Mouse (Mus musculus): Measurements from ENCODE around the gene Cygb. TPM values are rescaled to one million over a fixed set of nuclear protein-coding genes. Genes with fewer than 3 reads are reported as not detected.
A peak's percentile ranks its signal among the peaks of the same experiment; 100 is the strongest.

Gene Cygb
- polyA plus RNA-seq, 1 experiment from 2014 or later, result 7.1 TPM

- H3K27me3 ChIP-seq, result peaks cover 50% of the 10 kb centered on the region
- no peaks in the 10 kb centered on the region for H3K36me3 ChIP-seq
- H3K4me2 ChIP-seq, result peak overlapping the region; percentile 95
- peak overlapping the region; percentile 55; the same call in 1 of the 2 replicates for H3K4me3 ChIP-seq
- peaks cover 63% of the 10 kb centered on the region for H3K4me1 ChIP-seq
- ATAC-seq (ENCODE audit: insufficient number of reproducible peaks, insufficient read depth, low FRiP score, low TSS enrichment, low read depth), result no peak
- 0 out of 2 replicates have a peak overlapping the region, but pooled peaks have one; percentile 32 for H3K9ac ChIP-seq
- 49% methylated on average over 25 of the region's 25 CpGs for WGBS
- H3K27ac ChIP-seq, result no peak overlapping the region
- H3K9me3 ChIP-seq, result no peaks in the 10 kb centered on the region
Measured at GRCm38 (mm10) chr11:116652330-116653098, 1.6 kb downstream of the Cygb start.

- WGBS, result 70% methylated on average over 8 of the region's 8 CpGs
- Histone ChIP-seq H3K9me3 (no peaks in the 10 kb centered on the region), H3K4me1 (peaks cover 67% of the 10 kb centered on the region), H3K4me3 (no peak overlapping the region), H3K36me3 (no peaks in the 10 kb centered on the region), H3K9ac (no peak overlapping the region), H3K27ac (no peak overlapping the region), H3K4me2 (no peak overlapping the region), H3K27me3 (peaks cover 50% of the 10 kb centered on the region)
- no peak for ATAC-seq (ENCODE audit: insufficient number of reproducible peaks, insufficient read depth, low FRiP score, low TSS enrichment, low read depth)
Measured at GRCm38 (mm10) chr11:116651339-116651738, 2.8 kb downstream of the Cygb start.

- H3K4me1 ChIP-seq, result peaks cover 72% of the 10 kb centered on the region
- H3K27me3 ChIP-seq, result peaks cover 50% of the 10 kb centered on the region
- 76% methylated on average over 8 of the region's 8 CpGs for WGBS
Measured at GRCm38 (mm10) chr11:116650811-116651210, 3.3 kb downstream of the Cygb start.

GRCm38 (mm10) chr11:116649711-116650337, 4.3 kb downstream of the Cygb start:
- H3K4me1 ChIP-seq, result peaks cover 79% of the 10 kb centered on the region
- no peak overlapping the region for H3K4me3 ChIP-seq

More at GRCm38 (mm10) chr11:116650811-116651210, 3.3 kb downstream of the Cygb start:
- no peak for ATAC-seq (ENCODE audit: insufficient number of reproducible peaks, insufficient read depth, low FRiP score, low TSS enrichment, low read depth)
- Histone ChIP-seq H3K9ac (no peak overlapping the region), H3K4me2 (no peak overlapping the region), H3K27ac (no peak overlapping the region), H3K4me3 (no peak overlapping the region), H3K9me3 (no peaks in the 10 kb centered on the region), H3K36me3 (no peaks in the 10 kb centered on the region)

GRCm38 (mm10) chr11:116648976-116649375, 5.1 kb downstream of the Cygb start:
- no peak for ATAC-seq (ENCODE audit: insufficient number of reproducible peaks, insufficient read depth, low FRiP score, low TSS enrichment, low read depth)
- H3K27me3 ChIP-seq, result peaks cover 39% of the 10 kb centered on the region
- peaks cover 78% of the 10 kb centered on the region for H3K4me1 ChIP-seq
- no peak overlapping the region for H3K4me3 ChIP-seq
- 70% methylated on average over 10 of the region's 10 CpGs for WGBS
- no peaks in the 10 kb centered on the region for H3K36me3 ChIP-seq
- peak overlapping the region; percentile 49 for H3K9ac ChIP-seq
- peak overlapping the region; percentile 78; the same call in 1 of the 2 replicates for H3K27ac ChIP-seq
- no peak overlapping the region for H3K4me2 ChIP-seq
- no peaks in the 10 kb centered on the region for H3K9me3 ChIP-seq

More at GRCm38 (mm10) chr11:116649711-116650337, 4.3 kb downstream of the Cygb start:
- no peak overlapping the region for H3K27ac ChIP-seq
- H3K9me3 ChIP-seq, result no peaks in the 10 kb centered on the region
- peaks cover 47% of the 10 kb centered on the region for H3K27me3 ChIP-seq
- H3K36me3 ChIP-seq, result no peaks in the 10 kb centered on the region
- 88% methylated on average over 13 of the region's 13 CpGs for WGBS
- H3K4me2 ChIP-seq, result no peak overlapping the region
- 0 out of 2 replicates have a peak overlapping the region, but pooled peaks have one; percentile 2 for H3K9ac ChIP-seq
- no peak for ATAC-seq (ENCODE audit: insufficient number of reproducible peaks, insufficient read depth, low FRiP score, low TSS enrichment, low read depth)

GRCm38 (mm10) chr11:116648213-116648921, 5.7 kb downstream of the Cygb start:
- Histone ChIP-seq H3K4me2 (0 out of 2 replicates have a peak overlapping the region, but pooled peaks have one; percentile 2), H3K27ac (peak overlapping the region; percentile 78), H3K9ac (peak overlapping the region; percentile 49), H3K4me3 (no peak overlapping the region), H3K4me1 (peaks cover 79% of the 10 kb centered on the region), H3K9me3 (no peaks in the 10 kb centered on the region), H3K36me3 (no peaks in the 10 kb centered on the region), H3K27me3 (peaks cover 34% of the 10 kb centered on the region)
- ATAC-seq (ENCODE audit: insufficient number of reproducible peaks, insufficient read depth, low FRiP score, low TSS enrichment, low read depth), result no peak
- WGBS, result 39% methylated on average over 18 of the region's 18 CpGs

GRCm38 (mm10) chr11:116647340-116647991, 6.6 kb downstream of the Cygb start:
- 24% methylated on average over 11 of the region's 11 CpGs for WGBS
- H3K36me3 ChIP-seq, result no peaks in the 10 kb centered on the region
- H3K4me1 ChIP-seq, result peaks cover 70% of the 10 kb centered on the region
- H3K27me3 ChIP-seq, result peaks cover 24% of the 10 kb centered on the region
- no peaks in the 10 kb centered on the region for H3K9me3 ChIP-seq
- H3K4me3 ChIP-seq, result no peak overlapping the region
- 0 out of 2 replicates have a peak overlapping the region, but pooled peaks have one; percentile 44 for H3K9ac ChIP-seq
- peak overlapping the region; percentile 7; the same call in 1 of the 2 replicates for H3K4me2 ChIP-seq
- peak overlapping the region; percentile 78 for H3K27ac ChIP-seq
- ATAC-seq (ENCODE audit: insufficient number of reproducible peaks, insufficient read depth, low FRiP score, low TSS enrichment, low read depth), result no peak

GRCm38 (mm10) chr11:116646771-116647170, 7.3 kb downstream of the Cygb start:
- Histone ChIP-seq H3K27me3 (peaks cover 18% of the 10 kb centered on the region), H3K9me3 (no peaks in the 10 kb centered on the region), H3K9ac (no peak overlapping the region), H3K4me3 (no peak overlapping the region), H3K36me3 (no peaks in the 10 kb centered on the region), H3K4me1 (peaks cover 64% of the 10 kb centered on the region), H3K4me2 (no peak overlapping the region), H3K27ac (peak overlapping the region; percentile 78; the same call in 1 of the 2 replicates)
- 65% methylated on average over 7 of the region's 7 CpGs for WGBS
- ATAC-seq (ENCODE audit: insufficient number of reproducible peaks, insufficient read depth, low FRiP score, low TSS enrichment, low read depth), result no peak

- Histone ChIP-seq H3K4me3 (no peak overlapping the region), H3K27ac (no peak overlapping the region), H3K4me2 (no peak overlapping the region), H3K4me1 (peaks cover 57% of the 10 kb centered on the region), H3K36me3 (no peaks in the 10 kb centered on the region), H3K27me3 (peaks cover 11% of the 10 kb centered on the region; the same call in 1 of the 2 replicates), H3K9ac (no peak overlapping the region), H3K9me3 (no peaks in the 10 kb centered on the region)
- 50% methylated on average over 11 of the region's 11 CpGs for WGBS
- ATAC-seq (ENCODE audit: insufficient number of reproducible peaks, insufficient read depth, low FRiP score, low TSS enrichment, low read depth), result no peak
Measured at GRCm38 (mm10) chr11:116646136-116646535, 8.0 kb downstream of the Cygb start.

GRCm38 (mm10) chr11:116645446-116646110, 8.5 kb downstream of the Cygb start:
- no peak overlapping the region for H3K4me3 ChIP-seq
- H3K9ac ChIP-seq, result no peak overlapping the region
- 31% methylated on average over 8 of the region's 8 CpGs for WGBS
- H3K27ac ChIP-seq, result peak overlapping the region; percentile 23; the same call in 1 of the 2 replicates
- no peak for ATAC-seq (ENCODE audit: insufficient number of reproducible peaks, insufficient read depth, low FRiP score, low TSS enrichment, low read depth)
- no peaks in the 10 kb centered on the region for H3K36me3 ChIP-seq
- no peaks in the 10 kb centered on the region for H3K9me3 ChIP-seq
- peaks cover 53% of the 10 kb centered on the region for H3K4me1 ChIP-seq
- H3K4me2 ChIP-seq, result no peak overlapping the region
- H3K27me3 ChIP-seq, result peaks cover 9% of the 10 kb centered on the region; the same call in 1 of the 2 replicates

All from embryonic facial prominence, embryonic 13.5 days (tissue).